Mouse (Mus musculus) spleen, postnatal 4 days (tissue): ENCODE data around the gene Cep70.

Experiments
- DNase-seq, 2 experiments: peaks; one replicate each; pipeline ENCODE4 v3.0.0; 2022; ENCODE audit warnings: low spot score in 2 of 2

Gene Cep70

DNA sequence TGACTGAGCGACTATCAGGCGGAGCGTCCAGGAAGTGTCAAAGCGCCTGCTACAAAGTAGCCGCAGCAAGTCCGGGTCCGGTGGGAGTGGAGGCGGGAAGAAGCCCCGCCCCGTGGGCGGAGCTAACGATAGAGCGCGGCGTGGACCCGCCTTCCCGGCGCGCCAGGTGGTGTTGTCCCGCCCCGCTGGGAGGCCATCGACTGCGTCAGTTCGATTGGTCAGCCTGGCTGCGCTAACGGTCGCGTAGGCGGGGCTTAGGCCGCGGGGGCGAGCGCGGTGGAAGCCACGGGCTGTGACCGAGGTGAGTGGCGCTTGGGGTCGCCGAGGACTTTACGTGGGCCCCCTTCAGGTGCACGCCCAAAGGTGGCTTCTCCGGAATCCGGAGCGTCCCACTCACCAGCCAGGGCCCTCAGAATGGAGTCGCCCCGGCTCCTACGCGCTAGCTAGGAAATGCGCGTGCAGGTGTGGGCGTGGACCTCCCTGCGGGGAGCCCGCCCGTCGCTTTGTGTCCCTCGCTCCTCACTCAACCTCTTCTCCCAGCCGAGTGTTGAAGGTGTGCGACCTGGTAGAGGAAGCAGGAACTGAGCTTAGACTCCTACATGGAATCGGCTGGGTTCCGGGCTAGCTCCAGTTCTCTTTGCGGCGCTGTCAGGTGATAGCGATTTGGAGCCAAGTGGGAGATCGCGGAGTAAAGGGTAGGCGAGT lies at the start of gene Cep70:
TSS of gene Cep70 (plus strand) at position 178 of the 705 bp plus-strand sequence.
- DNase-seq: peak; percentile 98 to 99

DNA sequence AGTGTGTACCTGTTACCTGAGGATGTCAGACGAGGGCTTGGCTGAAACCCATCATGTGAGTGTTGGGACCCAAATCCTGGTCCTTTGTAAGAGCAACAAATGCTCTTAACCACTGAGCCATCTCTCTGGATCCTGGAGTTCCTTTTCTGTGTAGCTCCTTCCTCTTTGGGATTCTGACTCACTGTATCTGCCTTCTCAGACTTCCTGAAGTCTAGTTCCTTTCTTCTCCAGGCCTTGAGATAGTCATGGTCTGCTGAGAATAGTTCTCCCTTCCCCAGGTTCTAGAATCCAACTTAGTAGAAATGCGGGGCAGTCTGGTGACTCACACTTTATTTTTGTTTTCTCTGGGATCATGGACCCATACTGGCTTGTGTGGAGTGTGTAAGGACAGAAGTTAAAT lies 30.5 kb upstream of the Cep70 start:
- no peak for DNase-seq

DNA sequence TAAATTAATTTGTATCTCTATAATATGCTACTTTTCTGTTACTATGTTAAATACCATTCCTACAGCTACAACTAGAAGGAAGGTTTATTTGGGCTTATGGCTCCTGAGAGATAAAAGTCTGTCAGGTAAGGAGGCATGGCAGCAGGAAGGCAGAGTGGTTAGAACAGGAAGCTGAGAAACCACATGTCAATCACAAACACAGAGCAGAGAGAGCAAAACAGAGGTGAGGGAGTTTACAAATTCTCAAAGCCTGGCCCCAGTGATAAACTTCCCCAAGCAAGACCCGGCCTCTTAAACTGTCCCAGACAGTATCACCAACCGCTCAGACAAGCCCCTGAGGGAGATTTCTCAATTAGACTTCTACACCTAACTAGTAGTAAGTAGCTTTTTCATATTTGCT lies 27.0 kb upstream of the Cep70 start:
- no peak for DNase-seq

DNA sequence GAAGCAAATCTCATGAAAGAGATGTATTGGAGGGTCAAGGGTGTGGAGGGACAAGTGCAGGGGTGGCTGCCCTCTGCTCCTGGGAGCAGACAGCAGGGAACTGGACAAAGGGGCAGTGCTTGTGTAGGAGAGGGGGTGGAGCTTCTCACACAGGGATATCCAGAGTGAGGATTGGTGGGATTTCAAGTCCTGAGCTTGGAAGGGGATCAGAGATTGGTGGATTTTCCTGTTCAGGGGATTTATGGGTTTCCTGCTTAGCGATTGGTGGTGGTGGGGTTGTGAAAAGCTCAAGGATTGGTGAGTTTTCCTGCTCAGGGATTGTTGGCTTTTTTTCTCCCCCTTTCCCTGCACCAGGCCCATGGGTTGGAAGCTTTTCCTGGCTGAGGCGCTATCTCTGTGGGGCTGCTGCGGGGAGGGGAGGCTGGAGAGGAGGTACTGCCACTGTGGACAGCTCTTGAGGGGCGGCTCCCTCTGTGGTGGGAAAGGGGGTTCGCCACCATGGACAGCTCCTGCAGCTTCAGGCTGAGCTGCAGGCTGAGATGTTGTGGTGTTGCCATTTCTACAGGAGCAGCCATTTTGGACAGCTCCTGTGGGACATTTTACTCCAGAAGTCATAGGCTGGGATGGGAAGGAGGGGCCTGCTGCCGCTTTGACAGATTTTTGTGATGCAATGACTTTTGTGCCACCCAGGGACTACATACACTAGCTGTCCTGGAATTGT lies 25.0 kb upstream of the Cep70 start:
- peak; percentile 46 to 76 for DNase-seq

DNA sequence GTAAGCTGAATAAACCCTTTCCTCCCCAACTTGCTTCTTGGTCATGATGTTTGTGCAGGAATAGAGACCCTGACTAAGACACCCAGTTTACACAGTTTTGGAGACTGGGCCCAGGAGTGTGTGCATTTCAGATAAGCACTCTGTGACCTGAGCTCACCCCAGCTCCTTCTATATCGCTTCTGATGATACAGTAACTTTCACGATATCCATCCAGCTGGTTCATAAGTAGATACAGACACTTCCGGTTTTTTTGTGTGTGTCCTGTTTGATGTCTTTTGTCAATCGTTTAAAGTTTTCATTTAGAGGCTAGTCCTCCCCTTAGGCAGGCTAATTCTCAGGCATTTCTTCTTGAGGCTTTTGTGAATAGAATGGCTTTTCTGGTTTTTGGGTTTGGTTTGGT lies 21.5 kb upstream of the Cep70 start:
- DNase-seq: no peak

DNA sequence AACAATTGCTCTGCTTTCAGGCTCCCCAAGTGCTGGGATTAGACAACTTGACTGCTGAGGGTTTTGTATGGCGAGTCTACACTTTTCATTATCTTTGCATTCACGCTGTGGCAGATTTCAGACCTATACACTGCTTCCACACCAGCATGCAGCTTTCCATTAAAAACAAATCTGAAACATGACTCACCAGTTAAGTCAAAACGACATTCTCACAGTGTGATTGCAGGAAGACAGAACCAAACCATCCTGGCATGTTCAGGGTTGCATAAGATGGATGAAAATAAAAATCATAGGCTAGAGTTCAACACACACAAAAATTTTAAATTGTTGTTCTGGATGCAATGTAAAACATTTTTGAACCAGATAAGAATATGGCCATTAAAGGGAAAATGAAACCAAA lies 18.6 kb upstream of the Cep70 start:
- no peak for DNase-seq

DNA sequence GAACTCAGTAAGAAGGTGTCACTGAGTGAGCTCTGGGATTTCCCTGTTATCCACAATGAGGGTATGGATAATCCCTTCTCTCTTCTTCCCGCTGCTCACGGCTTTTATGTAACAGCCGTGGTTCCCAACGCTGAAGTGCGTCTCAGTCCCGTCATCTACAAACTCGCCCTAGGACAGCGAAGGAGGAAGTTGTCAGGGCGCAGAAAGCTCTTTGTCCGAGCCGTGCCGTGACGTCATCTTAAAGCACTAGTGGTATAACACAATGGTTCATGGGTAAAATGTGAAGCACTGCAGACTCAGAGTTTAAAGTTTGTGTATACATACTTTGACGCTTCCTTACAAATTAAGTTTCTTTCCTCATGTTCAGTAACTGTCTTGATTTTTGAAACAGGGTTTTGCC lies 13.7 kb upstream of the Cep70 start:
- no peak for DNase-seq

DNA sequence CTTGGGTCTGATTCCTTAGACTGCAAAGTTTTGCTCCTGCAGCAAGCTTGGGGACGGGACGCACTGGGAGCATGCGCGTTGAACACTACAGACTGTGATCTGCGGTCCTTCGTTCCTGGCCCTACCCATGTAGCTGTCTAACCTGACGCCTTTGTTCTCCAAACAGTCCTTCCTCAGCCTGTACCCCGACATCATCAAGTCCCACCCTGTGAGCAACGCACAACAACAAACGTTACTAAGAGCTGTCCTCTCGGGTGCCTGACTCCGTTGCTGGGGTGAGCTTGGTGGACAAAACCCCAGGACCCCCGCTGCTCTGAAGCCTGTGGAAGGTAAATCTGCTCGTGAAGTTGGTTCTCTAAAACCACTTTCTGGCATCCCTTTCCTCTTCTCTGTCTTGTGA lies 6.0 kb upstream of the Cep70 start, which contains the start of gene Faiml:
TSS of gene Faiml (minus strand) at position 101 of the 400 bp plus-strand sequence.
- no peak for DNase-seq

DNA sequence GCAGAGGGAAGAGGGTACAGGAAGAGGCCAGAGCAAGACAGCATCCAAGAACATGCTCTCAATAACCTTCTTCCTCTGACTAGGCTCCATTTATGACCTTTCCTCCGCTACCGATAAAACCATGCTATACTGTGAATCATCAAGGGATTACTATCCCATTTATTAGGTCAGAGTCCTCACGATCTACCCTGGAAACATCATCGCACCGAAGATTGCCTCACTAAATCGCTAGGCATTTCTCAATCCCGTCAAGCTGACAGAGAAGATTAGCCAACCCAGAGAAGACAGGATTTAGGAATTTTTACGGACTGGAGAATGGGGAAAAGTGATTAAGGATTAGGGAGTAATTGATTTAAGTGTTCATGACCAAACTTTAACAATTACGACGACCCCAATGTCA lies 4.9 kb upstream of the Cep70 start:
- no peak for DNase-seq

DNA sequence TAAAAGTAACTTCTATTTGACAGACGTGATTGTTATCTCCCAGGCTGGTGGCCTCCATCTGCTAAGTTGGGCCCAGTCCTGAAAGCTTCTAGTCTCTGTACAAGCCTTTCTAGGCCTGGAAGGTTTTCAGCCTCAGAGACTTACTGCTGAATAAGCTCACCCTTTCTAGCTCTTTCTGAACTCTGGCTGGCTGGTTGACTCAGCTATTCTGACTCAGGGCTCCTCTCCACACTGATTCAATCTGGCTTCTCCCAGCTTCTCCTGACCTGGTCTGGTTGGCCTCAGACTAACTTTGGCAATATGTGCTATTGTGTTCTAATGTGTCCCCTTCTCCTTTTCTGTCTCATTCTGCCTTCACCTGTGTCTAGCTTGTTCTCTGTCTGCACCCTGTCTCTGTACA lies 3.9 kb upstream of the Cep70 start:
- no peak for DNase-seq

DNA sequence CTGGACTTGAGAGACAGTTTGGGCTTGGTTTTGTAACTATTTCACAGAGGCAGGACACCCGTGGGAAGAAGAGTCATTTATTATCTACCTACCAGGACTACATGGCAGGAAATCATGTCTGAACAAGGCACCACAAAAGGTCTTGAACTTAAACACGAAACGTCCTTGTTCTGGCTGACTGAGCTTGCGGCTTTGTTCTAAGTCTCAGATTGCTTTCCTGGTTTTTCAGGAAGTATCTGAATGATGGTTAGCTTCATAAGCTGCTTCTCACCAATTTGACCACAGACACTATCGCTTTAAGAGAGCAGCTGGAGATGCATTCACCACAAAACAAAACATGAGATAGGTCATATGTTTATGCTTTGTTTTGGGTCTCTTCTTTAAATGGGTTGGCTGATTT lies 2.6 kb upstream of the Cep70 start:
- DNase-seq: no peak

DNA sequence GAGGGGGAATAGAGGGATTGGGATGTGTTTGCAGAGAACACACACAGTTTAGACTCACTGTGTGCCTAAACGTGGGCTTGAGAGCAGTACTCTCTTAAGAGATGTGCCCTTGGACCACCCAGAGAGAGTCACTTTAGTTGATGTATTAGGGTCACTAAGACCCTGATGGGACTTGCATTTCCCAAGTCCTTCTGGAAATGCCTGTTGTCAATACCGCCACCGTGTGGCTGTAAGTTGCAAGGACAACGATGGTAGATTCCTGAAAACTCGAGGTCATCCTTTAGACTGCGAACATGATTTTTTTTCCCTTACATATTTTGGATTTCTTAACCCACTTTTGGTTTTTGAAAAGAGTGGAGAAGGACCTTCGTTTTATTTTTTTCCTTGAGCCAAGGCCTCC lies 1.1 kb upstream of the Cep70 start:
- DNase-seq: peak; percentile 46 to 72

DNA sequence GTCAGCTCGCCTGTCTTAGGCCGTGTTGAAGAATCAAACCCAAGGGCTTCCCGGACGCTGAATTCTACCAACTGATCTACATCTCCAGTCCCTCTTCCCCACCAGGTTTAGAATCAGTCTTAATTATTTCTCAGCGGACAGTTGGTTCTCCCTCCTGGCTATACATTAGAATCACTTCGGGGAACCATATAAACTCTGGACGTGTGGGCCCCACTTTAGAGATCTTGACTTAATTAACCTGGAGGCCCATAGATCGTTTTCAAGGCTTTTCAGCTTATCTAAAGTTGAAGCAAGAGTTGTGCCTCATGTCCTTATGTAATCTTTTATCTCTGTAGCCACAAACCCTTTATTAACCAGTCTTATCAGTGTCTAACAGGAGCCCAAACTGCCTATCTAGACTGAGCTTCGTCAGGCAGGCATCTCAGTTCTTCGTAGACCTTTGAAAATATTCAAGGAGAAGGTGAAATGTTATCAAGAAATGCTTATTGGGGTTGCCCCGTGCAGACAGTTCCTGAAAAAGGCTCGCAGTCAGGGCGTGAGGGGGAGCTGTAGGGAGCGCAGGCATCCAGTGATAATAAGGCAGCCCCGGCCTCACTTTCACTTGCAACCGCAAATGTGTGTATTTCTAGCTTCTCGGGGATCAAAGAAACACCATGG lies 506 bp upstream of the Cep70 start:
- no peak for DNase-seq

DNA sequence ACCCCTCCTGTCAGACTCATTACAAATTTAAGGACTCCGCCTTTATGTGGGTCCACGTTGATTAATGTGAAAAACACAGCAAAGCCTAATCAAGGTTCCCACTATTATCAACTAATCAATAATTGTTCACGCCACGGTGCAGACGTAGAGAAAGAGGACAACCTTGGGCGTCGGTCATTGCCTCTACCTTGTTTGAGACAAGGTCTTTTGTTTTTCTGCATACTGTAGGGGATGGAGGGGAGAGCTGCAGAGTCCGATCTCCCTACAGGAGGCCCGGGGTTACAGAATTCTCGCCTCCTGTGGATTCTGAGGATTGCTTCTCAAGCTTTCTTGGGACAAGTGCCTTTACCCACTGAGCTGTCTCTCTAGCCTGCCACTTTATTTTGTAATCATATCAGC lies 727 bp downstream of the Cep70 start:
- DNase-seq: no peak

DNA sequence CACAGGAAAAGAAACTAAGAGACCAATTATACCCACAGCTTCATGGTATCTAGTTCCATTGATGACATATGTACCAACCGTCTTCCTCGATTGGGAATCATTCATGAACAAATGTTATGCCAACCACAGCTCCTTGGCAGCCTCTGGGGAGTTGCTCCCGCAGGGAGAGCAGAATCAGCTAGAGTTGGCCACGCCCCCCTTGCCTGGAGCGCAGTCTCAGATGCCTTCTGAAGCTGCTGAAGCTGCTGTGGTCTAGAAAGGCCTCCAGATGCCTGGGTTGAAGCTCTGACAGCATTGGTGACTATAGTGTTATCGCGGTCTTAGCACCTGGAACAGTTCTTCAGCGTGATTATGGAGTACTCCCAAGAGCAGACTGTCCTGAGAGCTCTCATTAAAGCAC lies 5.1 kb downstream of the Cep70 start:
- peak; percentile 62 to 73 for DNase-seq

DNA sequence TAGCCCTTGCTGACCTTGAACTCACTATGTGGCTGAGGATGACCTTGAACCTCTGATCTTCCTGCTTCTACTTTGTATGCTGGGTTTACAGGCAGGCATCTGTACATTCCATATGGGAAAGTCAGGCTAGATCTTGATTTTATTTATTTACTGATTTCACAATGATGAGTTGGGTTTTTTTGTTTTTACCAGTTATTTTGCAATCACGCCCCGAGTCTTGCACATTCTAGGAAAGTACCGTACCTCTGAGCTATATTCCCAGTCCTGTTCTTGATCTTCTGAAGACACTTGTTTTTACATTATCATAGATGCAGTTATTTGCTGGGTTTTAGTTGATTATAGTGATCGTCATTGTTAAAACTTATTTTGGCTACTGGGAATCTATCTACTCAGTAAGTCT lies 5.7 kb downstream of the Cep70 start:
- no peak for DNase-seq

DNA sequence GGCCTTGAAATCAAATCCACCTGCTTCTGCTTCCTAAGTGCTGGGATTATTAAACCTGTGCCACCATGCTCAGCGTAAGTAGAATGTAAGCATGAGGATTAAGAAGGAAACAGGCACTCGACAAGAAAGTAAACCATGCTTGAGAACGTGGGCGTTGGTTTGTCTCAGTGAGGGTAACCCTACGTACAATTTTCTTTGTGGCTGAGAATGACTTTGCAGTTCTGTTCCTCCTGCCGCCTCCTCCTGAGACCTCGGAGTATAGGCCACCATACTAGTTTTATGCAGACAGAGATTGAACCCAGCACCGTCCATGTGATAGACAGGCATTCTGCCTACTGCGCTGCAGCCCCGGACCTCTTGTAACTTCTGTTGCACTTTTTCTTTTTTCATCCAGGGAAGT lies 10.7 kb downstream of the Cep70 start:
- DNase-seq: no peak

DNA sequence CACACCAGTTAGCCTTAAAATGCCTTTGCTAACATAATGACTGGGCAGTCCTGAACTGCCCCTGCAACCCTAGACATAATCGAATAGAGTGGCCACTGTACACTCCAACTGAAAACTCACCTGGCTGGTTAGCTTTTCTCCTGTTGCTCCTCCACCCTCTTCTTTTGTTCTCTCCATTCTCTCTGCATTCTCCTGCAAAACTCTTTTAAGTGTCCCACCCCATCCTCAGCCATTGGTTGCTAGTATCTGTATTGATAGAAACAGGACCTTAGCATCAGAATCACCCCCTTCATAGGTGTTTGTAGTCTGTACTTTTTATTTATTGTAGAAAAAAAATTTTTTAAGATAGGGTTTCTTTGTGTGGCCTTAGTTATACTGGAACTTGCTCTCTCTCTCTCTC lies 13.0 kb downstream of the Cep70 start:
- no peak for DNase-seq

DNA sequence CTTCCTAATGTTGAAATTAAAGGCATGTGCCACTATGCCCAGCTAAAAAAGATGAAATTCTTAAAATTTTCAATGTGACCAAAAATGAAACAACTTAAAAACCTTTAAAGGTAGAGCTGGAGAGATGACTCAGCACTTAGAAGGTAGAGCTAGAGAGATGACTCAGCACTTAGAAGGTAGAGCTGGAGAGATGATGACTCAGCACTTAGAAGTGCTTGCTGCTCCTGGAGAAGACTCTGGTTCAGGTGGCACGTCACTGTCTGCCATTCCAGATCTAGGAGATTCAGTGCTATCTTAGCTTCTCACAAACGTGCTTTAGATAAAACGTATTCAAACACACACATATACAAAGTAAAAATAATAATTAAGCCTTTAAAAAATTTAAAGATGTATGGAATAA lies 13.7 kb downstream of the Cep70 start:
- no peak for DNase-seq

DNA sequence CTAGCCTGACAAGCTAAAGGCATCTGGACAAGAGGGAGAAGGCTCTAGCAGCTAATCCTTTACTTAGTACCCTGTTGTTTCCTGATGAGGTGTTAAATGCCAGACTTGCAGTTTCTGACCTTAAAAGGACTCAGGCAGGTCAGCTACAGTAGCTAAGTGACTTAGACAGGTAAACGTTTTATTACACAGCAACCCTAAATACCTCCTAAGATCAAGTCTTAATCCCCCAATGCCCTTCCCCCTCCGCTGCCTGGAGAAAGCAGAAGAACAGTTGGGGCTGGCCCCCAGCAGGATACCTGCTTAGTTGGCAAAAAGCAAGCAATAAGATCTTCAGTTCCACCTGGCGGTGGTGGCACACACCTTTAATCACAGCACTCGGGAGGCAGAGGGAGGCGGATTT lies 15.7 kb downstream of the Cep70 start:
- no peak for DNase-seq

DNA sequence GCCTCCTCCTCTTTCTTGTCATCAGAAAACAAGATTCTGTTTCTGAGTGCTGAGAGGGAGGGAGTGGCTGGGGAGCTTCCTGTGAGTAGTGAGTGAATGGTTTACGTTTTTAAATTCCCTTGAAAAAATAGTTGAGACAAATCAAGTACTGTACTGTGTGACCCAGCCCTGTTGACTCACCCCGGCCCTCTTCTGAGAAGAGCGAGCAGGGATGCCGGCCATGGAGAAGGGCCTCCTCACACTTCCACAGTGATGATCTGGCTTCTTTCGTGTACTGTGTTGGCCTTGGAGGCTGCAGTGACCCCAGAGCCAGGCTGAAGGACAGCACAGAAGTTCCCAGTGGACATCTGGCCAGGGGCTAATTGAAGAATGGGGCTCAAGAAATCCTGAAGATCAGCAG lies 61.1 kb downstream of the Cep70 start:
- peak in 1 of 2 experiments; percentile 46 for DNase-seq

DNA sequence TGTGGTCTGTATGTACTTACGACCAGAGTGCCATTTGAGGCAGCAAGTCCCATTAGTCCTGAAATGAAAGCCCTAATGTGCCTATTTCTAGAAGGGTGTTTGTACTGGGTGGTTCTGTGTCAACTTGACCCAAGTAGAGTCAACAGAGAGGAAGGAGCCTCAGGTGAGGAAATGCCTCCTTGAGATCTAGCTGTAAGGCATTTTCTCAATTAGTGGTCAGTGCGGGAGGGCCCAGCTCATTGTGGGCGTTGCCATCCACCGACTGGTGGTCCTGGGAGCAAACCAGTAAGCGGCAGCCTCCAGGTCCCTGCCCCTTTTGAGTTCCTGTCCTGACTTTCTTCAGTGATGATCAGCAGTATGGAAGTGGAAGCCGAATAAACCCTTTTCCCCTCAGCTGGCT lies 63.1 kb downstream of the Cep70 start:
- DNase-seq: peak in 1 of 2 experiments; percentile 41

DNA sequence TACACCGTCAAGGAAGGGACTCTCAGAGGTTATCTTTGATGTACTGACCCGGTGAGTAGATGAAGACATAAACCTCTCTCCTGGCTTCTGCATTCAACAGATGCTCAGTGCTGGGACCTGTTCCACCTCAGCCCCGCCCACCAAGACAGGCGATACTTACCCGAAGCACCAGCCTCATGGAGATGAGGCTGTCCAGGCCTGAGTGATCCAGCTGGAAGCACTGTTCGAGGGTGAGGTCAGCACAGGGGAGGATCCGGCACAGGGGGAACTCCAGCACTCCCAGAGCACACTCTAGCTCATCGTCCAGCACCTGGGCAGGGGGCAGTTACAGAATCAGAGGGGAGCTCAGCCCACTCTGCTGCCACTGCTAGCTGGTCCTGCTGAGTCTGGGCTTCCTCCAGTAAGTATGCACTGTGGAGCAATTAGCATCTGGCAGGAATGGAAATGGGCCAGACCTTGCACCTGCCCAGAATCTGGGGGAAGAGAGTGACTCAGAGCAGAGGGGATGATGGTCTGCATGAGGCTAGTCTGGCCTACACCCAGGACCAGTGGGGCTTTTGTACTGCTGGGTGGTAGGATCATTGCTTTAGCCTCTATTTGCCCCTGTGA lies 76.3 kb downstream of the Cep70 start:
- no peak for DNase-seq
